Mouse (Mus musculus): Measurements from ENCODE around the gene Cmtm5.
"Not testable (repeated sequence)": the region's sequence is repeated elsewhere in the genome, so short reads cannot be mapped to it uniquely, and the experiment has no call there.

The Cmtm5 gene

GRCm38 (mm10) chr14:54959197-54959596 lies 23.1 kb downstream of the Cmtm5 start:
- DNase-seq (ENCODE audit: extremely low spot score) = no peak

GRCm38 (mm10) chr14:54959853-54960613 lies 24.0 kb downstream of the Cmtm5 start:
- not testable (repeated sequence) for DNase-seq (ENCODE audit: extremely low spot score)

- DNase-seq (ENCODE audit: extremely low spot score) = no peak
Observed at GRCm38 (mm10) chr14:54960769-54961168, 24.7 kb downstream of the Cmtm5 start.

GRCm38 (mm10) chr14:54961487-54961886 lies 25.4 kb downstream of the Cmtm5 start:
- no peak for DNase-seq (ENCODE audit: extremely low spot score)

GRCm38 (mm10) chr14:54962714-54963113 lies 26.7 kb downstream of the Cmtm5 start:
- DNase-seq (ENCODE audit: extremely low spot score) = no peak

- DNase-seq (ENCODE audit: extremely low spot score) = no peak
Observed at GRCm38 (mm10) chr14:54963727-54964126, 27.7 kb downstream of the Cmtm5 start.

GRCm38 (mm10) chr14:54965044-54965443 lies 29.0 kb downstream of the Cmtm5 start:
- DNase-seq (ENCODE audit: extremely low spot score) = no peak

- no peak for DNase-seq (ENCODE audit: extremely low spot score)
Observed at GRCm38 (mm10) chr14:54965631-54966030, 29.6 kb downstream of the Cmtm5 start.

GRCm38 (mm10) chr14:54966320-54966977 lies 30.4 kb downstream of the Cmtm5 start, which contains the start of gene Myh6:
Gene Myh6 (minus strand): TSS chr14:54966927.
- DNase-seq (ENCODE audit: extremely low spot score) = no peak

GRCm38 (mm10) chr14:54967874-54968273 lies 31.8 kb downstream of the Cmtm5 start:
- DNase-seq (ENCODE audit: extremely low spot score) = no peak

GRCm38 (mm10) chr14:54968344-54968743 lies 32.3 kb downstream of the Cmtm5 start:
- no peak for DNase-seq (ENCODE audit: extremely low spot score)

GRCm38 (mm10) chr14:54972786-54973185 lies 36.7 kb downstream of the Cmtm5 start:
- DNase-seq (ENCODE audit: extremely low spot score) = not testable (repeated sequence)

GRCm38 (mm10) chr14:54974068-54974791 lies 38.2 kb downstream of the Cmtm5 start:
- DNase-seq (ENCODE audit: extremely low spot score) = no peak

- no peak for DNase-seq (ENCODE audit: extremely low spot score)
Observed at GRCm38 (mm10) chr14:54976633-54977032, 40.6 kb downstream of the Cmtm5 start, which contains the start of gene Gm17428. Gene Gm17428 (plus strand): TSS chr14:54976933.

GRCm38 (mm10) chr14:54978664-54979063 lies 42.6 kb downstream of the Cmtm5 start:
- no peak for DNase-seq (ENCODE audit: extremely low spot score)

- no peak for DNase-seq (ENCODE audit: extremely low spot score)
Observed at GRCm38 (mm10) chr14:54981934-54982333, 45.9 kb downstream of the Cmtm5 start.

GRCm38 (mm10) chr14:54988350-54988874 lies 52.4 kb downstream of the Cmtm5 start:
- not testable (repeated sequence) for DNase-seq (ENCODE audit: extremely low spot score)
